Mouse (Mus musculus) midbrain, postnatal 0 days (tissue): ENCODE results near the gene Dcbld1. TPM values are rescaled to one million over a fixed set of nuclear protein-coding genes. Genes with fewer than 3 reads are reported as not detected.

Experiments used
- ATAC-seq: fragments of 200-750 bp; cut with Nextera tagmentation; 2 replicates; pipeline ENCODE4 v1.8.0; 2017; ENCODE audit warnings: moderate number of reproducible peaks, mild to moderate bottlenecking, moderate TSS enrichment, moderate library complexity; ENCODE audit not compliant: low FRiP score
- DNase-seq: peaks from one replicate; pipeline ENCODE4 v3.0.0-alpha.2; 2015; ENCODE audit warnings: low spot score
- H3K27ac ChIP-seq: fragments of 300-500 bp; sonication (generic); 2 replicates; pipeline ENCODE4 v1.5.1; 2014; ENCODE audit warnings: low read depth, mild to moderate bottlenecking, low read length, mixed read lengths
- H3K27me3 ChIP-seq: fragments of 300-500 bp; sonication (generic); 2 replicates; pipeline ENCODE4 v1.6.1; 2014; ENCODE audit warnings: low read length, control low read depth, mixed read lengths; ENCODE audit not compliant: insufficient read depth
- H3K36me3 ChIP-seq: fragments of 300-500 bp; sonication (generic); 2 replicates; pipeline ENCODE4 v1.6.1; 2014; ENCODE audit warnings: low read length, control low read depth, mixed read lengths; ENCODE audit not compliant: insufficient read depth
- H3K4me1 ChIP-seq: fragments of 300-500 bp; sonication (generic); 2 replicates; pipeline ENCODE4 v1.6.1; 2014; ENCODE audit warnings: mild to moderate bottlenecking, control low read depth, antibody characterized with exemption, low read length, mixed read lengths; ENCODE audit not compliant: insufficient read depth
- H3K4me2 ChIP-seq: fragments of 300-500 bp; sonication (generic); 2 replicates; pipeline ENCODE4 v1.6.1; 2014; ENCODE audit warnings: low read depth, mild to moderate bottlenecking, low read length, mixed read lengths; ENCODE audit not compliant: poor library complexity, severe bottlenecking
- H3K4me3 ChIP-seq: fragments of 300-500 bp; sonication (generic); 2 replicates; pipeline ENCODE4 v1.5.1; 2014; ENCODE audit warnings: low read depth, mild to moderate bottlenecking, low read length, moderate library complexity
- H3K9ac ChIP-seq: fragments of 300-500 bp; sonication (generic); replicated peaks from 2 replicates; pipeline ENCODE4 v1.6.1; 2014; ENCODE audit warnings: mild to moderate bottlenecking, low read length, moderate library complexity, mixed read lengths; ENCODE audit not compliant: poor library complexity, severe bottlenecking
- H3K9me3 ChIP-seq: fragments of 300-500 bp; sonication (generic); 2 replicates; pipeline ENCODE4 v1.6.1; 2016; ENCODE audit warnings: low read length, control low read depth
- CTCF ChIP-seq: IDR thresholded peaks from 2 replicates; pipeline ENCODE4 v1.5.1; 2016; ENCODE audit warnings: antibody characterized with exemption, mild to moderate bottlenecking
- WGBS: fragments of 180-500 bp; shearing (Covaris S2); extraction: QIAGEN DNeasy Blood & Tissue Kit; methylation state at CpG from one replicate; pipeline ENCODE4 v1.1.7; 2014; 5-methylcytosine and 5-hydroxymethylcytosine counted together
- polyA plus RNA-seq: library from polyadenylated mRNA; unstranded; fragments of >200 nt; fragmentation: Nextera tagmentation; extraction: Ambion mirVana; gene quantifications from 2 replicates; pipeline ENCODE4 v1.2.1, GENCODE M21; 2015
- total RNA-seq: library from RNA; depleted of rRNA; stranded (reverse); fragments of >200 nt; gene quantifications from 2 replicates; pipeline ENCODE4 v1.2.3, GENCODE M21; 2014

The Dcbld1 gene
- total and polyA plus RNA-seq, 2 experiments from 2014 or later = 11.8 to 20.5 TPM

- no peaks in the 10 kb centered on the region for H3K9me3 ChIP-seq
- DNase-seq (no peak), ATAC-seq (no peak)
- H3K4me1 ChIP-seq = no peaks in the 10 kb centered on the region
- H3K27me3 ChIP-seq = no peaks in the 10 kb centered on the region
- no peaks in the 10 kb centered on the region for H3K36me3 ChIP-seq
- H3K4me3 ChIP-seq = no peak overlapping the region
- no peak overlapping the region for H3K27ac ChIP-seq
- no peak overlapping the region for H3K9ac ChIP-seq
- no peak for TF ChIP-seq CTCF
- no peak overlapping the region for H3K4me2 ChIP-seq
- 73% methylated on average over 11 of the region's 11 CpGs for WGBS
These were observed 20.0 kb downstream of the Dcbld1 start for GRCm38 (mm10) chr10:52253426-52253825.

GRCm38 (mm10) chr10:52257768-52258167 lies 24.3 kb downstream of the Dcbld1 start:
- ATAC-seq (no peak), DNase-seq (no peak)
- no peaks in the 10 kb centered on the region for H3K27me3 ChIP-seq
- H3K36me3 ChIP-seq = no peaks in the 10 kb centered on the region
- H3K4me3 ChIP-seq = no peak overlapping the region
- WGBS = 84% methylated on average over 2 of the region's 2 CpGs
- no peaks in the 10 kb centered on the region for H3K9me3 ChIP-seq
- H3K9ac ChIP-seq = no peak overlapping the region
- no peaks in the 10 kb centered on the region for H3K4me1 ChIP-seq
- H3K27ac ChIP-seq = no peak overlapping the region
- no peak for TF ChIP-seq CTCF
- H3K4me2 ChIP-seq = no peak overlapping the region

- Histone ChIP-seq H3K9me3 (no peaks in the 10 kb centered on the region), H3K36me3 (no peaks in the 10 kb centered on the region), H3K4me3 (no peak overlapping the region), H3K27me3 (no peaks in the 10 kb centered on the region), H3K4me1 (no peaks in the 10 kb centered on the region), H3K9ac (no peak overlapping the region), H3K27ac (no peak overlapping the region), H3K4me2 (no peak overlapping the region)
- ATAC-seq (peak; percentile 62; the same call in 1 of the 2 replicates), DNase-seq (no peak)
- no peak for TF ChIP-seq CTCF
- 43% methylated on average over 13 of the region's 13 CpGs for WGBS
These were observed 24.9 kb downstream of the Dcbld1 start for GRCm38 (mm10) chr10:52258180-52258948.

DNA sequence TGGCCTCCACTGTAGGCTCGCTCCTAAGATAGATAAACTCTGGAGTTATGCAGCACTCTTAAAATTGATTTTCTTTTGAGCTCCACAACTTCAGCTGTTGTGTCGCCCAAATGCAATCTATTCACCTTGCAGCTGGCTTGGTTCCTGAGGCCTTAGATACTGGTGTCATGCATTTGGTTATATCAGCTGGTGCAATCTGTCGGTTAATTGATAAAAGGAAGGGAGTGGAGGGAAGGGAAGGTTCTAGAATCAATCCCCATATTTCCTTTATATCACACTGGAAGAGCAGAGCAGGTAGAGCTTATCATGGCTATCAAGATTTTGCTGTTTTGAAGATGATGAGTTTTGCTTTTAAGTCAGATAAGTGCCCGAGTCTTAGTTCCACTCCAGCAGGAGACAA lies 26.8 kb downstream of the Dcbld1 start:
- Histone ChIP-seq H3K4me2 (no peak overlapping the region), H3K4me1 (no peaks in the 10 kb centered on the region), H3K27ac (no peak overlapping the region), H3K9ac (no peak overlapping the region), H3K27me3 (no peaks in the 10 kb centered on the region), H3K9me3 (no peaks in the 10 kb centered on the region), H3K36me3 (no peaks in the 10 kb centered on the region), H3K4me3 (no peak overlapping the region)
- no peak for ATAC-seq
- 92% methylated on average over 4 of the region's 4 CpGs for WGBS
- no peak for TF ChIP-seq CTCF
- DNase-seq = no peak

GRCm38 (mm10) chr10:52264162-52264561 lies 30.7 kb downstream of the Dcbld1 start:
- WGBS = 97% methylated on average over 5 of the region's 5 CpGs
- Histone ChIP-seq H3K9ac (no peak overlapping the region), H3K27me3 (no peaks in the 10 kb centered on the region), H3K27ac (no peak overlapping the region), H3K36me3 (no peaks in the 10 kb centered on the region), H3K4me3 (no peak overlapping the region), H3K4me2 (no peak overlapping the region), H3K9me3 (no peaks in the 10 kb centered on the region), H3K4me1 (no peaks in the 10 kb centered on the region)
- DNase-seq (no peak), ATAC-seq (no peak)
- TF ChIP-seq CTCF = no peak

- Histone ChIP-seq H3K9ac (no peak overlapping the region), H3K4me1 (no peaks in the 10 kb centered on the region), H3K4me3 (no peak overlapping the region), H3K36me3 (no peaks in the 10 kb centered on the region), H3K9me3 (no peaks in the 10 kb centered on the region), H3K27me3 (no peaks in the 10 kb centered on the region), H3K4me2 (no peak overlapping the region), H3K27ac (no peak overlapping the region)
- 94% methylated on average over 5 of the region's 5 CpGs for WGBS
- ATAC-seq (no peak), DNase-seq (no peak)
- TF ChIP-seq CTCF = no peak
These were observed 35.5 kb downstream of the Dcbld1 start for GRCm38 (mm10) chr10:52268879-52269278.
